Mouse (Mus musculus): ENCODE results near the gene Mcf2l.

The Mcf2l gene

GRCm38 (mm10) chr8:12874194-12874791, 687 bp downstream of the Mcf2l start:
- DNase-seq = peak; percentile 94 to 97

- DNase-seq = peak; percentile 40 to 51
Observed at GRCm38 (mm10) chr8:12874971-12875370, 1.4 kb downstream of the Mcf2l start.

DNA sequence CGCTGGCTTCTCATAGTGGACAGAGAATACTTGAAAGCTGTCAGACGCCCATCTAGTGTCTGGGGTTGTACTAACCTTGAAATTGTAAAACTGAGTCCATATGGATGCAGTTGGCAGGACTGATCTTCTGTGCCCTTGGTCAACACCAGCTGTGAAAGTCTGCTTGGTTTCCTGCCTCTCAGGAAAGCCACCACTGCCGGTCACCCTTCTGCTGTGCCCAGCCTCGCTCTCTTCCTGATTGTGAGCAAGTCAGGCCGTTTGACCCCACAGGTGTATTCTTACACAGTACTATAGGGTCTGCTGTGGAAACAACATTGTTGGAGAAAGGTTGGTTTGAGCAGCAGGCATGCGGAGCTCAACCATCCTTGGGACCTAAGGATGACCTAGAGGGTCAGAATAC, 3.5 kb downstream of the Mcf2l start:
- no peak for DNase-seq

- DNase-seq = no peak
Observed at GRCm38 (mm10) chr8:12880163-12880562, 6.6 kb downstream of the Mcf2l start.

DNA sequence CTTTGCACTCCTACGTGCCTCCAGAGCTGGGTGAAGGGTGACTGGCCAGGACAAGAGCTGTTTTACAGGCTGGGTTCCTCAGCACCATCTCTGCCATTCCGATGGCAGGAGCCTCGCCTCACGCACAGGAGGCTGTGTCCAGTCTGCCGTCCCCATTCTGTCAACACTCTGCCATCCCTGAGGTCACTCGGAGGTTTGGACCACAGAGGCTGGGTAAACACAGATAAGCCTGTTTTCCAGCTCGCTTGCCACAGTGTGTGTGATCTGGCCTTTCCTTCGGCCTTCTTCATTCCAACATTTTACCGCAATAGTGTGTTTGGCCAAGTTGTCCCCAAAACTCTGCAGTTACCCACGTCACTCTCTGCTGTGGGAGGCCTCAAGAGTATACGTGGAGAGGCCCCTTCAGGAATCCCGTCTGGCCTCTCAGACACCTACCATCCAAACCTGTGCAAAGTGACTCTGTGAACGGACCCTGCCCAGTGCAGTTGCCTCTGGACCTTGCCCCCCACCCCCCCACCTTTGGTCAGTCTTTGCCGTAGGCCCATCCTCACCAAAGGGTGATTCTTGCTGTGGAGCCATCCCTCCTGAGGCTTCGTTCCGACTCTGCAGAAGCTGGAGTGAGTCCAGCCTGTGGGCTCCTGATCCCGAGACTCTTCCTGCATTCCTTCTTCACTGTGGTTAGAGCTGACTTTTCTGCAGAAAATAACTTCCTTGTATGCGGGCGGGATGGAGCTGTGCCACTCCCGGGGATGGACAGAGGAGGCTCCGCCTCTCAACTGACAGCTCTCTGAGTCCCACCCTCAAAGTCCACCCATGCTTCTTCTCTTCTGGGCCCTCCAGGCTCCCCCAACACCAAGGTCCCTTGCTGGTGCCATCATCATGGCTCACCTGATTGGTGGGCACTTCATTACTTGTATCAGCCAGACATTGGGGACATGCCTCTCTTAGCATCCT, 9.7 kb downstream of the Mcf2l start:
- DNase-seq = peak in 1 of 2 experiments; percentile 54

- peak; percentile 52 to 54 for DNase-seq
Observed at GRCm38 (mm10) chr8:12887772-12888435, 14.3 kb downstream of the Mcf2l start.

GRCm38 (mm10) chr8:12889046-12889598, 15.5 kb downstream of the Mcf2l start:
- DNase-seq = peak in 1 of 2 experiments; percentile 35

DNA sequence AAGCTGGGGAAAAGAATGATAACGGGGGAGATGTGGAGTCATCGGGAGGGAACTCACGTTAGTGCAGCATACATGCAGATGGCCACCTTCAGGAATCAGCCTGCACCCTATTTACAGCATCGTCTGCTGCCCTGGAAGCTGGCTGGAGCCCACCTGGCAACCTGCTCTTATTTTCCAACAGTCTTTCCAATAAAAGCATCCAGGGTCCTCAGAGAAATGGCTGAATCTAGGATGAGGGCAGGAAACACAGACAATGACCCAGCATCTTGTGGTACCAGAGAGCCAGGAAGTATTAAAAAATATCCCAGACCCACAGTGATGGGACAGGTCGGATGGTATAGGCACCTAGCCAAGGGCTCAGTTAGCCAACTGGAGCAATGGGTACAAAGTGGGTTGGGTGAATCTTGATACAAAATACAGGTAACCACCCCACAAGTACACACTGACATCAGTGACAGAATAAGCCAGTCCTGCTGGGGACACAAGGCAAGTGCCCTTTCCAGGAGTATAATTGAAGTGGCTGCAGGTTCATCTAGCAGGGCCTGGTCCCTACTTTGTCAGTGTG, 19.4 kb downstream of the Mcf2l start:
- DNase-seq = peak in 1 of 2 experiments; percentile 36

DNA sequence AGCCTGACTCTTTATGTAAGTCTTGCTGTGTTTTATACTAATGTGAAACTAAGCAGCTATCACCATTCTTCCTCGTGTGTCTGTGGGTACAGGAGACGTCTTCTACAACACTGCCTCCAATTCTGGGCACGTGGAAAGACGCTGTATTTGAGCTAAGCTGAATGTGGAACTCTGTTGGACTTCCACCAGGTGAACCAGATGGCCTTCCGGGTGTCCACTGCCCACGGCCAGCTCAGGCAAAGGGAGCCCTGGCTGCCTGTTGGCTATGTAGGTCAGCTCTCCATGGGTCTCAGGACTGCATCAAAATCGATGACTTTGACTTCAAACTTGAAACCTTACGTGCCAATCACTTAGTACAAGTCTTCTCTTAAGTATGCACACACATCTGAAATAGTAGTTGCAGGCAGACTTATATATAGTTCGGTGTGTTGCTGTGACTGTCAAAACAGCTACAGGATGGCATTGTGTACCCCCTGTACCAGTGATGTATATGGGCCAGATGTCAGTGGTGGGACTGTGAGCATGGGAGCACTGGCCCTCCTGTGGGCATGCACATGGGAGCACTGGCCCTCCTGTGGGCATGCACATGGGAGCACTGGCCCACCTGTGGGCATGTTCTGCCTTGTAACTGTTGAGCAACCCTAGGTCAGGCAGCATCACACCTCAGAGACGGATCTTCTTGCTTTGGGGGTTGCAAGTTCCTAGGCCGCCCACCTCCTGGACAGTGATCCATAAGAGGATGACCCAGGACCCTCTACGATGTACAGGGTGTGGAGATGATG, 20.4 kb downstream of the Mcf2l start:
- DNase-seq = peak; percentile 87 to 94

GRCm38 (mm10) chr8:12894783-12895534, 21.4 kb downstream of the Mcf2l start:
- peak; percentile 65 to 74 for DNase-seq

DNA sequence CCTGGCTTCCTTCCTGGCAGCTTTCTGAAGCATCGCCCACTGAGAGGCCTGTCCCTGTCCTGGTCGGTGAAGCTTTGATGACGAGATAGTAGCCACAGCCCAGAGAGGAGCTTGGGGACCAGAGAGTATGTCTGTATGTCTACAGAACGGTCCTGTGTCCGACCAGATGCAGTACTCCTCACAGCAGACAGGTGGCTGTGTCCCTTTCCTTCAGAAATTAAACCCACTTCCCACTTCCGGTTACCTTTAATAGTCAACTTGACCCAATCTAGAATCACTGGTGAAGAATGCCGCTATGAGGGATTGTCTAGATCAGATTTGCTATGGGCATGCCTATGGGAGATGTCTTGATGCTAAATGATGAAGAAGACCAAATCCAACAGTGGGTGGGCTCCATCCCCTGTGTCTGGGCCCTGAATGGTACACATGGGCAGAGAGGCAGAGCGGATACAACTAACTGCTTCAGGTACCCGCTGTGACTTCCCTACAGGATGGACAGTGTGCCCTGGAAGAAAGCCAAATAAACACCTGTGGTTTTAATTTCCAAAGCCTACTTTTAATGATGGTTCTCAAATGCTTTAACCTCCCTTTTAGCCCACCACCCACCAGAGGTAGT, 22.0 kb downstream of the Mcf2l start:
- peak; percentile 39 to 40 for DNase-seq

- peak; percentile 78 to 83 for DNase-seq
Observed at GRCm38 (mm10) chr8:12896494-12897373, 23.1 kb downstream of the Mcf2l start.

DNA sequence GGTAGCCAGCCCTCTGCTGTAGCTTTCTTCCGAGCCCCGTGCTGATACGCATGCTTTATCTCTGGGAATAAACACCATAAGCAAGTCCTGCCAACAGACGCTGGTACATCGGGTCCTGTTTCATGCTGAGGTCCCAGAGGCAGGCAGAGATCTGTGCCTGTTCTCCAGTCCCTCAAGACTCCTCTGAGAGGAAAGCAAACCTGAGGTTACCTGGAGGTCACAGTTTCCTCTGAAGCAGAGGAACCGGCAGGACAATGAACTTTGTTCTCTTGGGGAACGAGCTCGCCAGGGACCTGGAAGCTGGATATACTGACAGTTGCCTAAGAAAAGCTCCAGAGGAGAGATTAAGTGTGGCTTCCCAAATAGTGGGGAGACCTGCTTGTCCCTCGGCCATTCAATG, 24.2 kb downstream of the Mcf2l start:
- DNase-seq = peak in 1 of 2 experiments; percentile 14

- DNase-seq = no peak
Observed at GRCm38 (mm10) chr8:12903790-12904415, 30.3 kb downstream of the Mcf2l start.

DNA sequence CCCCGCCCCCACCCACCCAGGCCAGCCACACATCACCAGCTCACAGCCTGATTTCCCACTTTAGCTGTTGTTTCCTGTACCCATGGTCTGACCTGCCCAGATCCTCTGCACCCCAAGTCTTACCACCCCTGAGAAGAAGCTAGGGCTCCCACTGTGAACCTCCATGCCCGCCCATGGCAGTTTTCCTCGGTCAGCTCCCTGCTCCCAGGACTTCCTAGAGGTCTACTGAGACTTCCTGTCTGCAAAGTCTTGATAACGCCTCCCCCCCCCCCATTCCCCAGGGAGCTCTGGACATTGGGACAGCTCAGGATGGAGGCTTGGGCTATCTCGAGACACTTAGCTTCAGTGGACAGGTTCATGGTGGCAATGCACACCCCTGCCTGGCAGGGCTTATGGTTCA, 31.5 kb downstream of the Mcf2l start:
- no peak for DNase-seq

GRCm38 (mm10) chr8:12905599-12906321, 32.2 kb downstream of the Mcf2l start:
- peak; percentile 38 to 46 for DNase-seq

GRCm38 (mm10) chr8:12906597-12906996, 33.0 kb downstream of the Mcf2l start:
- DNase-seq = no peak

- DNase-seq = no peak
Observed at GRCm38 (mm10) chr8:12907730-12908129, 34.1 kb downstream of the Mcf2l start.
